Mouse (Mus musculus): ENCODE measurements around the gene Cplx2.

The Cplx2 gene

DNA sequence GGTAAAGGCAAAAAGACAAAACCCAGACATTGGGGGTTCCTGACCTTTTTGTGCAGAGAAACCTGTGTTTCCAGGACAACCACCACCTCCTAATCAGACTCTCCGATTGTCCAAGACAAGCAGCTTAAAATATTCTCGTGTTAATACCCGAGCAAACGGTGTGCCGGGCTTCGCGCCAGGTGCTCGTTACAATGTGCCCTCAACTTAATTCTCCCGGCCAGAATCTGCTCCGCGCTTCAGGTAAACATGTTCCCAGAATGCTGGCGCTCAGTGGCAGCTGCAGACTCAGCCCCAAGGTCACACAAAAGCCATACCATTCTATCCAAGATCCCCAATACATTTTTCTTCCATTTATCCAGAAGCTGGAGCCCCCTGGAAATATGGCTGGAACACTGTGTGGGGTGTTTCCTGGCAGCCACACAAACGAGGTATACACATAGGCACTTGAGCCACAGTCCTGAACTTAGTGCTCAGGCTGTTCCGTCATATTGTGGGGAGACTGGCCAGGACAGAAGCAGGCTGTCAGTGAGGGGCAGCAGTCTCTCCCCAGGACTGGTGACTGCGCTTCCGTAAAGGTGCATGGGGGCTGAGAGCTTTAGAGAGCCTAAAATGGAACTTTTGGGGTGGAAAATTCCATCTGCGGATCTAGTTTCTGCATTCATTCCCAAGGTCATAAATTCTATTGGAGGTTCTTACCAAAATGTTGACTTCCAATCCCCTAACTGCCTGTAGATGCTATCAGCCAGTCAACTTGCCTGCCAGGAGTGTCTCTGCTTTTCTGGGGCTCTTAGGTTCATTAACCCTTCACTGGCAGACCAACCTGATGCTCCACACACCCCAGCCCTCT lies 32.3 kb downstream of the Cplx2 start:
- DNase-seq (ENCODE audit: extremely low read depth, low read depth), result no peak

DNA sequence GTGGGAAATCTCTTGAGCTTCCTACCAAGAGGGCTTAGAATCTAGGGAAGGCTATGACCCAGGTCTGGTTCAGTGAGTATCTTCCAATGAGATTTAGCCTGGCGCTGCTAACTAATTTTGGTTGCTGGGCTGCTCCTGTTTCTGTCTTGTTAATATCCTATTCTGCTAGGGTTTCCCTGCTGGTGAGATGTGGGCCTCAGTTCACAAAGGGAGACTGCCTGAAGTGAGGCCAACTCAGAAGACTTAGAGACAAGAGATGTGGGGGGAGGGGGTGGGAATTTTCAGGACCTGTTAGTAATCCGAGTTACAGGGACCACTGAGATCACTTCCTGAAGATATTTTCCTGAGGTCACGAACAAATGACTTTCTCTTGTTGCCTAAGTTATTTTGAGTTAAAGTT lies 33.1 kb downstream of the Cplx2 start:
- no peak for DNase-seq (ENCODE audit: extremely low read depth, low read depth)

DNA sequence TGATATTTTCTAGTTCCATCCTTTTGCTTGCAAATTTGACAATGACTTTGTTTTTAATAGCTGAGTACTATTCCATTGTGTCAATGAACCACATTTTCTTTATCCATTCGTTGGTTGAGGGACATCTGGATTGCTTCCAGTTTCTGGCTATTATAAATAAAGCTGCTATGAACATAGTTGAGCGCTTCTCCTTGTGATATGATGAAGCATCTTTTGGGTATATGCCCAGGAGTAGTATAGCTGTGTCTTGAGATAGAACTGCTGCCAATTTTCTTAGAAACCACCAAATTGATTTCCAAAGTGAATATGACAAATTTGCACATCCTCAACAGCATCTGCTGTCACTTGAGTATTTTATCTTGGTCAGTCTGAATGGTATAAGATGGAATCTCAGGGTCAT lies 34.7 kb downstream of the Cplx2 start:
- no peak for DNase-seq (ENCODE audit: extremely low read depth, low read depth)

DNA sequence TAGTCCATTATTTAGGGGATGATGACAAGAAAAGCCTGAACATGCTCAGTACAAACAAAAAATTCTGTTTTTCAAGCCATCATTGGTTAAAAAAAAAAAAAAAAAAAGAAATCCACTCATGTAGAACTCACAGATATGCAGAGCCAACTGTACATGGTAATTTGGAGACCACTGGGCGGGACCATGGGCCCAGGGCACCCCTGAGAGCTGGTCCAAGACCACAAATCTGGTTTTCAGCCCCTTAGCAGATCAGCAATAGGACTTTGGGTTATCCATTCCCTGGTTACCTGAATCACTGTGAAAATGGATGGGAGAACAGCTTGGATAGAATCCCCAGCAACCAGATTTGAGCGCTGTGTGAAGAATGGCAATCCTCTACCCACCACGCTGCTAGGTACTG lies 40.5 kb downstream of the Cplx2 start:
- DNase-seq (ENCODE audit: extremely low read depth, low read depth), result no peak

DNA sequence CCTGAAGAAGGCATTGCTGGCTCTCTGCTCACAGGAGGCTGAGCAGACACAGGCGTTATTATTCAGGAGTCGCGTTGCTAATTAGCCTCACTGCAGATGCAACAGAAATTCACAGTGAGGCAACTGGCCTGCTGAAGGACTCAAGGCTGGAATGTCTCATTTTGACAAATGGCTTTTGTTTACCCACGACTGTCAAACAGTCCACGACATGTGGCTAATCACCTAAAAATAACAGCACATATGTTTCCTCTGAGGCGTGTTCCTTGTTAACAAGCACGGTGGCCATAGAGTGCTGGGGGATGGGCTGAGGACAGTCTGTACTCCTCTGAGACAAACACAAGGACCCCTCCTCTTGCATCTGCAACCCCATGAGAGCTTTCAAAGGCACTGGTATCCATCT lies 41.1 kb downstream of the Cplx2 start:
- DNase-seq (ENCODE audit: extremely low read depth, low read depth), result no peak

DNA sequence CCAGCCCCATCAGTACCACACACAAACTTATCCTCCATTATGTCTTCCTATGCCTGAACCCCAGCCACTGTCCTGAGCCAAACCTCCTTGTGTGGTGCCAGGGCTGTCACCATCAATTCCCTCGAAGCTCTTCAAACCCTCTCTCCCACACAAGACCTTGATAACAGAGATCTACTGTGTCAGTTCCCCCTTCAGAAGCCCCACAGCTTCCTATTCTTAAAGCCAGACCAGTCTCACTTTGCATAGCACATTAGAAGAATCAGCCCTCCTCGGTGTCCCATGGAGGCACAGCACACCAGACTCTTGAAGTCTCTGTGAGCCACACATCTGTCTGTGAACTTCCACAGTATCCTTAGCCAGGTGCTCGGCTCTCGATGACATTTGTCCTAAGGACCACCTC lies 41.6 kb downstream of the Cplx2 start:
- DNase-seq (ENCODE audit: extremely low read depth, low read depth), result no peak

DNA sequence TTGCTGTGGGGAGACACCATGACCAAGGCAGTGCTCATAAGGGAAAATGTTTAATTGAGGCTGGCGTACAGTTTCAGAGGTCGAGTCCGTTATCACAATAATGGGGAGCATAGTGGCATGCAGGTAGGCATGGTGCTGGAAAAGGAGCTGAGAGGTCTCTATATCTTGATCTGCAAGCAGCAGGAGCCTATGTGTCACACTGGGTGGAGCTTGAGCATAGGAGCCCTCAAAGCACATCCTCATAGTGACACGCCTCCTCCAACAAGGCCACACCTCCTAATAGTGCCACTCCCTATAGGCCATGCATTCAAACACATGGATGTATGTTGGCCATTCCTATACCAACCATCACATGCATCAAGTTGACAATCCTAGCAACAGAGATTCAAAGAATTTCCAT lies 43.9 kb downstream of the Cplx2 start:
- no peak for DNase-seq (ENCODE audit: extremely low read depth, low read depth)

DNA sequence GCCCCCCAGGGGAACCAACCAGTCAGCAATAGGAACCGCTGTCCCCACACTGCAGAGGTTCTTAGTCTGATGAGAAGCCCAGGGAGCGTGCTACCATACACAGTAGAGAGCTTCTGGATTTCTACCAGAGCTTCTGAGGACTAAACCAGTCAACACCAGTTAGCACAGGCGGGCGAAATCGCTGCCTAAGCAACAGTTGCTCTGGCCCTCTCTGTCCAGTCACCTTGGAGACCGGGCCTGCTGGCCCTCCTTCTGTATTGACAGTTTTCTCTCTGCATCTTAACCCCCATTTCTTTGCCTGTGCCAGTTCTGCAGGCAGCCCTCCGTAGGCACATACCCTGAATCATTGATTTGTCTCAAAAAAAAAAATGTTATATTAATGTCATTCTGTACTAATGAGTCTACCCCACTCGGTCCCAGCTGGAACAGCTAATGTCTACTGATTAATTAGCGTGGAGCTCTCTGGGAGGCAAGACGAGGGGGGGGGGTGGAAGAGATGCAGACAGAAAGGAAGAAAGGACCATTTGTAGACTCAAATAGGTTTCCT lies 47.7 kb downstream of the Cplx2 start:
- no peak for DNase-seq (ENCODE audit: extremely low read depth, low read depth)

DNA sequence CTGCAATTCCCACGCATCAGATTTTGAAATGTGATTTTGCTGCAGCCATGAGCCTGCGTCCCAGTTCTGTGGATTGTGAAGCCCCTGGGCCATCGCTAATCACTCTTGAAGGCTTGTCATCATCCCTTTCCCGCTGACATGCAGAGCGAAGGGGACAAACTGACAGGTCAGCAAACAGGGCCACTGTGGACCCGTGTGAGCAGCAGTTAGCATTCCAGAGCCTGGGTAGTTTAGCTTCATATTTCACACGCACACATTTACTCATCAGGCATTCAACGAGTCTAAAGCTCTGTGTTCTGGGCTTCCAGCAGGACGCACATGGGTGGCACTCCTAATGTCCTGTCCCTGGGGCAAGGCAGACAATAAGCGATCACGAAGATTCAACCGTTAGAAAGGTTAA lies 49.1 kb downstream of the Cplx2 start:
- DNase-seq (ENCODE audit: extremely low read depth, low read depth), result no peak

DNA sequence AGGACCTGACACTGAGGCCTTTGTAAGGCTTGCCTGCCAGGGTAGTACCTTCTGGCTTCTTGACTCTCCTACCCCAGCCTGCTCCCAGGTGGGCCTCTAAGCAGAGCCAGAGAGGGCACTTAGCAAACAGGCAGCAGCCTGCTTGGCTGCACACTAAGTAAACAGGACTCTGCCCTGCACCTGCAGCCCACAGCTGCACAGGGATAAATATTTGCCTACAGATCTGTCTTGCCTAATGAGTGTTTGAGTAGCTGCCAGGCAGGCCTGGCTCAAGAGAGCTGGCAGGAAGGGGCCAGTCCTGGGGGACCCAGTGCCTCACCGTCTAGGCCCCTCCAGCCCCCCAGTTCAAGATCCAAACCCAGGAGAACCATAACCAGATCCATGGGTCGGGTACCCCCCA lies 54.1 kb downstream of the Cplx2 start:
- DNase-seq (ENCODE audit: extremely low read depth, low read depth), result no peak

DNA sequence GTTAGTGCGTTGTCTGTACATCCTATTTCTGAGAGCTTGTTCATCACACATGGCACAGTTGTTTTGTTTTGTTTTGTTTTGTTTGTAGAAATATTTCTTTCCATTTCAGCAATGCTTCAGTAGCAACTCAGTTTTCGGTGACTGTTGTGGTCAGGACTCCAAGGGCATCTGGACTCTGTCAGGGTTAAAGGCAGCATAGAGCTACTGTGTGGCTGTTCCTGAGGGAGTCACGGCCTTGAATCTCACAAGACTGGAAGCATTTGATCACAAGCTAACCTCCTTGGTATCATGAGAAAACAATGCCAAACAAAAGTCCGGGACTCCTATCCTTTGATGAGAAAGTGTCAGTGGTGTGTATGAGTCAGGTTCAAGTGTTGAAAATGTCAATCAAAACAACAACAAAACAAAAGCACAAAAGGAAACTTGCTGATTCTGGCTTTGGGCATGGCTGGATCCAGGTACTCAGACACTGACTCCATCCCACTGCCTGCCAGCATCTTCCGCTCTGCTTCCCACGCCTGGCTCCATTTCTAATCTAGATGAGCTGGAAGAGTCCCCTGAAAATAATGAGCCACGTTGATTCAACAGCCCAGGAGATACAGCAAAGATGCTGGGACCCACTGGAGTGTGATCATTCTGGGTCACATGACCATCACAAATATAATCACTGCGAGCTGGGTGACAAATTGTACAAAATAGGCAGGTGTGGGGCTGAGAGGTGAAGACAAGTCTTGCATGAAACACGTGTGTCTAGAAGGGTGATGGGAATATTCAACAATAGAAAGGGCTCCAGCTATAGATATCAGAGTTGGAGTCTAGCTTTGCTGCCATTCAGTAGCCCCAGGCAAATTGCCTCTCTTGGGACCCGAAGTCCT lies 55.9 kb downstream of the Cplx2 start:
- DNase-seq (ENCODE audit: extremely low read depth, low read depth), result no peak

DNA sequence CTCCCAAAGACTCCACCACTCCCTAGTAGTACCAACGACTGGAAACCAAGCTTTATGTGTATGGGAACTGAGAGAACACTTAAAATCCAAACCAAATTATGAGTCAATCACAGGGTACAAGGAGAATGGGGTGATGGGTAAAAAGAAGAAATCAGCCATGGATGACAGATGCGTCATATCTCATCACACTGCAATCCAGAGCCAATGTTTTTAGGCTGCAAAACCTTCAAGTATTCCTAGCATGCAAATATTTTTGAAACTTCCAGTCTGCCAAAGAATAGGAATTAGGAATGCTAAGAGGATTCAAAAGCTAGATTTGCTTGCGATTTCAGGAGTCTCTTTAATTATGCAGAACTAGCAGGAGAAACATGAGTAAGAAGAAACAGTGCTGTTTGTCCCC lies 57.6 kb downstream of the Cplx2 start:
- DNase-seq (ENCODE audit: extremely low read depth, low read depth), result no peak

DNA sequence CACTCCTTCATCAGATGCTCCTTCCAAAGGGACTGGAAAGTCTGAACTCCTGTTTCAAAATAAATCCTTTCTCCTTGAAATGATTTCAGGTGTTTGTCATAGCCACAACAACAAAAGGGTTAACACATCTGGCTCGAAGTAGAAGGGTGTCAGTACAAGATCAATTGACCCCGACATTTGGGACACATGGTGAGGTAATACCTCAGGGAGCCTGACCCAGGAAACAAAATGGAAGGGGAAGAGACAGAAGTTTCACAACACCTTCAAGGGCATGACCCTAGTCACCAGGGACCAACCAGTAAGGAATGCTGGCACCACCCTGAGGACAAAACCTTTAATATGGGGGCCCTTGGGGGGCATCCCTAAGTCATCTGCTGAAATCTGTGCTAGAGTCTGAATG lies 58.9 kb downstream of the Cplx2 start:
- DNase-seq (ENCODE audit: extremely low read depth, low read depth), result no peak

DNA sequence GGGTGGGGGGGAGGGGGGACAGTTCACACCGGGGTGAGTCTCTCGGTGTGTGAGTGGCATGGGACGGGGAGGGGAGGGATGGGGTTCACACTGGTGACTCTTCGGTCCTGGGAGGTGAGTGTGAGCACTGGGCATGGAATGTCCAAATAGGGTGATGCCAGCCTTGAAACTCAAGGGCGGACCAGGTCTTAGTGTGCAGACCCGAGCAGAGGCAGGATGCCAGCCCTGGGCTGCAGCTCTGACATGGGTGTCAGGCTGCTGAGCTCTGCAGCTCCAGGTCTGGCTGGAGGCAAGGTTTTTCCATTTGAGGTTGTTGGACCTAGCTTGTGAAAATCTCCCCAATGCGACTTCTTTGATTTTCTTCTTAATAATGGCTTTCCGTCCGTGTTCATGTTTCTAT lies 60.0 kb downstream of the Cplx2 start:
- no peak for DNase-seq (ENCODE audit: extremely low read depth, low read depth)
